Mouse (Mus musculus): ENCODE measurements at regions not wholly inside any gene's neighbourhood (a gene's known extent, or its start where the extent isn't known, plus 50 kb on each side); places are given as distances from the start of the nearest gene placed in this dataset.

DNA sequence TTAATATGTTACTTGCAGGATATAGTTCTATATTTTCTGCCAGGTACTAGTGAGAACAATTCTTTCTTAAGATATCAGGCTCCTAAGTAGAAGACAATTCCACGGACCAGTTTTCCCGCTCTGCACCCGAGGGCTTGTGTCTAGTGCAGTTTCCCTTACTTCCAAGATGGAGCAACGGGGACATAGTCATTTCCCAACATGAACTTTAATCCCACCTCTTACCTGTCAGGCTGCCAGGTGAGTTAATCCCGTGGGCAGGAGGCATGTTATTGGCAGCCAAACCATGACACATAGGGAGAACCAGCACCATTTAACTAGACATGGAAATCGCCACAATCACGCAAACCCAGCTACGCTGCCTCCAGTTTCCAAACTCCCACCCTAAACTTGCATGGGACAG, 624.4 kb upstream of the 3110018I06Rik start:
- no peak for DNase-seq (ENCODE audit: low spot score in 2 of 2)

DNA sequence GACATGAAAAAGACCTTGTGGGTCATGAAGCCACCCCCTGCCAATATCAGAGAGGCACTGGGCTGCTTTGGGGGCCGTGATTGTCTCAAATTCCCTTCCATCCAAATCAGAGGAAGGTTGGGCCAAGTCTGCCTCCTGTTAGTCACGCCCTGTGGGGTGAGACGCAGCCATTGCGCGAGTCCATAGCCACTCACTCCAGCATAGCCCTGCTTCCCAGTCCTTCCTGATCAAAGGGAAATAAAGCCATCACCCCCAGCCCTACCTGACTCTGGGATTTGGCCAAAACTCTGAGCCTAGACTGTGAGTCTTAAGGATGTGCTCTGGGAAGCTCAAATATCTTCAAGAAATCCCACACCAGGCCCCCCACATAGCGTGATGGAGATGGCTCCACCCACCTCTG, 620.4 kb upstream of the 3110018I06Rik start:
- DNase-seq (ENCODE audit: low spot score in 2 of 2) = no peak

GRCm38 (mm10) chr12:106871481-106871880, 617.0 kb upstream of the 3110018I06Rik start:
- no peak for DNase-seq (ENCODE audit: low spot score in 2 of 2)

DNA sequence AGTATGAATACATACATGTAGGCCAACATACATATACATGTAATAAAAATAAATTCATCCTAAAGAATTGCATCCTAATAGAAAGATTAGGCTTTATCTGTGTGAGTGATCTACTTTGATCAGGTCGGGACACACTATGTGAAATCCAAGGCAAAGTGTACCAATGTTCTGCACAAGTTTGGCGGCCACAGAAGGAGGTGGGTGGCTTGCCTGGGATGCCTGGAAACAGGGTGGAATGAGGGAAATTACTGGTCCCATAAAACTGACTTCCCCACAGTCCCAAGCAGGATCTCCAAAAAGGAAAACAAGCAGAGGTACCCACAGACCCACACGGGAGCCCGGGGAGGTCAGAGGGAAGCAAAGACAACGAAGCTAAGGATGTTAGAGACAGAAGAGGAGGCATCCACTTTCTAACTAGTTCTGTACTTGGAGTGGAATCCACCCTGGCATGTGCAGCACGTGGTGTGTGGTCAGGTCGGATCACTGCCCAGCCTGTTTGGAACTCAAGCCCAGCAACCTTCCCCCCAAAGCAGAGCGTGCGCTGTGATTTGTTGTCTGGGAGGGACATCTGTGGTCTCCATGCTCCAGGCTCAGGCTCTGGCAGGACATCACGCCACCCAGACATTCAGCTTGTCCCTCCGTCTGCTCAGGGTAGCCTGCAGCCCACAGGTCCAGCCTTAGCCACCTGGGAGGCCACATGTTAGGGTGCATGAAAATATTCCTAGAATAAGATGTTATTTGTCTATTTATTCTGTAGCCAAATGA, 615.3 kb upstream of the 3110018I06Rik start:
- DNase-seq (ENCODE audit: low spot score in 2 of 2) = no peak

- no peak for DNase-seq (ENCODE audit: low spot score in 2 of 2)
These were observed 598.1 kb upstream of the 3110018I06Rik start for GRCm38 (mm10) chr12:106890319-106890718.

- DNase-seq (ENCODE audit: low spot score in 2 of 2) = no peak
These were observed 594.4 kb upstream of the 3110018I06Rik start for GRCm38 (mm10) chr12:106894061-106894460.

DNA sequence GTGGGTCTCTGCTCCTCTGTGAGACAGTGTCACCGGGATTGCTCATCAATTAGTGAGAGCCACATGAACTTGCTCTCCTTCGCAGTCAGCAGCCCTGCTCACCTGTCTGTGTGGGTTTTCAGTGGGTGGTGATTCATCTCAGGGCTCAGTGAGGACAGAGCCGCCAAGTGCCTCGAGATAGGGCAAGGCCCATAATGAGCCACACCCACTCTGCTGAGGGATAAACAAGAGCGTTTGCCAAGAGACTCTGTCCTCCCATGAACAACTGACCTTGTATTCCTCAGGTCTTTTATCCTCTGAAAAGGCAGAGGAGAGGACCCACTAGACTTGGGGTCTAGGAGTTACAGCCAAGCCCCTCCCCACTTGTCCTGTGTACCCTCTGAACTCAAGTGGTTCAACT, 584.2 kb upstream of the 3110018I06Rik start:
- DNase-seq (ENCODE audit: low spot score in 2 of 2) = no peak

GRCm38 (mm10) chr12:106912782-106913181, 575.6 kb upstream of the 3110018I06Rik start:
- DNase-seq (ENCODE audit: low spot score in 2 of 2) = no peak

- no peak for DNase-seq (ENCODE audit: low spot score in 2 of 2)
These were observed 565.9 kb upstream of the 3110018I06Rik start for GRCm38 (mm10) chr12:106922571-106922991.

GRCm38 (mm10) chr12:106928389-106928788, 560.0 kb upstream of the 3110018I06Rik start:
- DNase-seq (ENCODE audit: low spot score in 2 of 2) = no peak

DNA sequence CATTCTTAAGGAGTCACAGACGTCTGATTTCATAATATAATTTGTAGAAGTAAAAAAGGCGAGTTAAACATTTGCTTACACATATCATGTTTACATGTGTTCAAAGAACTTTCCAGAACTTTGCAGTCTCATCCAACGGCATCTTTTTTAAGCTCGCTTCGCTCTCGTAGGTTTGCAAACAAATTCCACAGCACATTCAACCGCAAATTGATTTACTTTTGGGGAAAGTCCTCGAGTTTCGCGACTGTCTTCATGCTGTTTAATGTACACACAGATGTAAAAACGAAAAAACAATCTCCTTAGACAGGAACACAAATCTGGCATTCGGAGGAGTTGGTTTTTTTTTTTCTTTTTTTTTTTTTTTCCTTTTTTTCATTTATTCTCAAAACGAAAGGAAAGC, 559.3 kb upstream of the 3110018I06Rik start:
- no peak for DNase-seq (ENCODE audit: low spot score in 2 of 2)

- no peak for DNase-seq (ENCODE audit: low spot score in 2 of 2)
These were observed 556.8 kb upstream of the 3110018I06Rik start for GRCm38 (mm10) chr12:106931591-106931990.

GRCm38 (mm10) chr12:106939381-106939780, 549.1 kb upstream of the 3110018I06Rik start:
- DNase-seq (ENCODE audit: low spot score in 2 of 2) = peak; percentile 47 to 78

DNA sequence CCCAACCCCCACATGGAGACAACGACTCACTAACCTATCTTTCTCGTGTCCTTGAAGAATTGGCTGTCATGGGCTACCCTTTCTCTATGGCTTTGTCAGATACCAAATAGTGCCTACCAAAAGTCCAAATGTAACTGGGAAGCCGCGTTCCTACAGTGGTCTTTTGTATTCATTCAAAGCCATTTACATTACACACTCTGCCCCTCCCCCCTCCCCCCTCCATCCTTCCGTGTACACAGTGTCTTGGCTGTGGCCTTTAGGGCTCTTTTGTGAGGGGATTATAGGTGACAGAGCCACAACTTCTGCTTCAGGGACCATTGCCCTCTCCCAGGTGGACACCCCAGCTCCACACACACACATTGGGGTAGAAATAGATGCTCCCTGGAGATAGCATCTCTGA, 544.6 kb upstream of the 3110018I06Rik start:
- DNase-seq (ENCODE audit: low spot score in 2 of 2) = no peak

GRCm38 (mm10) chr12:106952621-106953020, 535.8 kb upstream of the 3110018I06Rik start:
- no peak for DNase-seq (ENCODE audit: low spot score in 2 of 2)

DNA sequence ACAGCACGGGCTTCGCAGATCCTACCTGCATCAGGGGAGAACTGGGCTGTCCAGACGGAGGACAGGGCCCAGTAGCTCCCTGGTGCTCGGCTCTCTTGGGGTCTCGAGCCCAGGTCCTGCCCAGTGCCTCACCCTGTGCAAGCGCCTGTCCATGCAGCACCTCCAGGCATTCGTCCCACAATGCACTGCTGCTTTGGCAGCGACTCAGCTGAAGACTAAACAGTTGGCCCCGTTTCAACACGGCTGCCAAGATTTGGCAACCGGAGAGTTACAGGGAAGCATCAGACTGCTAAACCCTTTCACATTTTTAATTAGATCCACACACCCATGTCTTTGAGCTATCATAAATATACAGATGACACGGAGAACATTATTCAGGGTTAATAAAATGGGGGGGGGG, 532.7 kb upstream of the 3110018I06Rik start:
- DNase-seq (ENCODE audit: low spot score in 2 of 2) = peak; percentile 48 to 68

DNA sequence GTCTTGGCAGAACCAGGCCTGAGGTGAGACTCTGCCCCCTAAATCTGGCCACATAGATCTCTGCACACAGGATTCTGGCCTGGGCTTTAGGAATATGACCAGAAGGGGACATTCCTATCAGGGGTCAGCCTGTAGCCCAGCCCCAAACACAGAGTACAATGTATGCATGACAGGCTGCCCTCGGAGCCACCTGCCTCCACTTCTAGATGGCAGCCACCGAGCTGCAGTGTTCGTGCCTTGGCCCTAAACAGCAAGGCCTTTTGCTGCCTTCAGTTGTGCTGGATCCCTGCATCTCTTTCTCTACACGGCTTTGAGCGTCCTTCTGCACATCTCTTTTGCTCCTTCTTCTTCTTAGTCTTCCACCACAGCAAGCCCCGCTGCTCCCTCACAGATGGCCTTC, 532.2 kb upstream of the 3110018I06Rik start:
- no peak for DNase-seq (ENCODE audit: low spot score in 2 of 2)

- DNase-seq (ENCODE audit: low spot score in 2 of 2) = no peak
These were observed 526.4 kb upstream of the 3110018I06Rik start for GRCm38 (mm10) chr12:106961991-106962390.

DNA sequence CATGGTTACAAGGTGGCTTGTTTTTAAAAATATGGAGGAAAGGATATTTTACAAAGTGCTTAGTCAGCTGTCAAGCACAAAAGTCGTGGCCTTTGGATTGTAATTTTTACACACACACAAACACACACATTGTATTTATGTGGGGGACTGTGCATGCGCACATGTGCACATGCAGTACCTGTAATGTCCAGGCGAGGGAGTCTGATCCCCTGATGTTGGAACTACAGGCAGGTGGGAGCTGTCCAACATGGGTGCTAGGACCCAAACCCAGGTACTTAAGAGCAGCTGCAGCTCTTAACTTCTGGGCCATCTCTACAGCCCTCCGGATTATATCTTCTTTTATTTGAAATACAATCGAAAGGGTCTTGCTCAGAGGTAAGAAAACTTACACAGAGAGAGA, 524.7 kb upstream of the 3110018I06Rik start:
- no peak for DNase-seq (ENCODE audit: low spot score in 2 of 2)

DNA sequence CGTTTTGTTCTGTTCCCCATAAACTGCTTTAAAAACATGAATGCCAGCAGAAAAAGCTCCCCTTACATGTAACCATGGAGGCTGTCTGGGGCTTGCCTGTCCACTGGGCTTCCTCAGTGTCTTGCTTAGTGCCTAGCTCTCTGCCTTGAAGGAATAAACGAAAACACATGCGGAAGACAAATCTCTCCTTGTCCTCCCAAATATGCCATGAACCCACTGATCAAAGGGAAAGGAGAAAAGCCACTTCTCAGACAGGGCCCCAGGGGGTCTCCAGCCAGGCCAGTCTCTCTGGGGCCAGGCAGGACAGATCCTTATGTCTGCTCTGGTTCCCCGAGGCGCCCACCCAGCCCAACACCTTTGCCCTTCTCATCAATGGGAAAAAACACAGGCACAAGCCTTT, 518.6 kb upstream of the 3110018I06Rik start:
- no peak for DNase-seq (ENCODE audit: low spot score in 2 of 2)

- no peak for DNase-seq (ENCODE audit: low spot score in 2 of 2)
These were observed 496.0 kb upstream of the 3110018I06Rik start for GRCm38 (mm10) chr12:106992421-106992820.

GRCm38 (mm10) chr12:106993011-106993410, 495.4 kb upstream of the 3110018I06Rik start:
- no peak for DNase-seq (ENCODE audit: low spot score in 2 of 2)

DNA sequence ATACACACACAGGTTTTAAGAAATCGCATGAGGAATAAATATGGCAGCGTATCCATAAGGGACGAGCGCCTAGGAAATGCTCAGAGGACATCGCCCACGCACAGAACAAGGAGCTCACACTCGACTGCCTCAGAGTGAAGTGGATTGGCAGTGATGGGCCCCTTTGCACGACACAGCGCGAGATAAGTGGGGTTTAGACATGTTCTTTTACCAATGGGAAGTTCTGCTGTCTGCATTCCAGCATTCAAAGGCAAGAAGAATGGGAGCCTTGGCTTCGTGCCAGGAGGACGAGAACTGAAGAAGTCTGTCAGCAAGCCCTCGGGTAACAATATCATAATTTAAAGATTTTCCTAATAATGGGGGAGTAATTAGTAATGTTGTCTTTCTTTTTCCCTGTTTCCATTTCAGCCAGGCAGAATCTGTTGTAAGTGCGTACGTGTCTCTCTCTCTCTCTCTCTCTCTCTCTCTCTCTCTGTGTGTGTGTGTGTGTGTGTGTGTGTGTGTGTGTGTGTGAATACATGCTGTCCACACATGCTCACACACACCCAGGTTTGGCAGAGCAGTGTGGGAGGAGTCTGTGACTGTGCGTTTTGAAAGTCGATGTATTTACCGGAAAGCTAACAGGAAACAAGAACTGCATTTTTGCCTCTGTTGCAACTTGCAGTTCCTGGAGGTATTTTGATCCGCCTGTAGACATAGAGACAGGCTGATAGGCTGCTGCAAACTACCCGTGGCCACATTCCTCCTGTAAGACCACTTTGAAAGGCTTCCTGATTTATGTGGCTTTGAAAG, 477.2 kb upstream of the 3110018I06Rik start:
- peak; percentile 9 to 34 for DNase-seq (ENCODE audit: low spot score in 2 of 2)

Data from frontal cortex, postnatal 10 days (tissue).